In the genomic region with DNA sequence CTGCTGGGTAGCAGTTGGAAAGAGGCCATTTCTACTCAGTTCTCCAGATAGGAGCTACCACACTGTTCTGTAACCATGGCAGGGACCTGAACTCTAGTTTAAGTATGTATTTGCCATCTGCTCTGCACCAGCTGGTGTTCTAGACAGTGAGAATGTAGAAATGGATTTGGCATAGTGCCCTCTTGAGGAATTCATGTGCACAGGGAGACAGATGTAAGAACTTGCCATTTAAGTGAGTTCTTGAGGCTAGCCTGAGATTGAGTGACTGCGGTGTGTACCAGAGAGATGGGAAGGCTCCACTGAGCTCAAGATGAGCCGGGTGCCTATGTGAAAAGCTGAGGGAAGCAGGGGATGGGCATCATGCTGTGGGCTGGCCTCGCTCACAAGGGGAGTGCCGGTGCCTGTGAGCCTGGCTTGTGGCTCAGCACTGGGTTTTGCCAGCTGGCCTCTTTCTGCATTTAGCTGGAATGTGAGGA, we compare ENCODE assay signal across 7 mouse cellular contexts.
DNase-seq lines count a peak whose midpoint lies in the region; ATAC-seq and TF ChIP-seq lines count a peak whose summit lies in the region.

No protein-coding gene starts in this region.

- H3K27me3 ChIP-seq in myocyte (ENCODE audit: control insufficient read depth, insufficient read depth, insufficient read length): no peaks in the 10 kb centered on the region
- no peaks in the 10 kb centered on the region for H3K27me3 ChIP-seq in liver, embryonic 11.5 days (replicated peaks; ENCODE audit: control insufficient read depth, insufficient read depth, low read length)

- H3K27ac ChIP-seq in liver, embryonic 11.5 days (ENCODE audit: low read depth, low read length): no peak overlapping the region

- peak overlapping the region; percentile 32 for H3K4me2 ChIP-seq in myocyte (ENCODE audit: low read depth)
- H3K4me2 ChIP-seq in liver, embryonic 11.5 days: no peak overlapping the region

- 87% methylated on average over 4 of the region's 4 CpGs for WGBS in liver, embryonic 11.5 days

- no peaks in the 10 kb centered on the region for H3K4me1 ChIP-seq in liver, embryonic 11.5 days (replicated peaks; ENCODE audit: control insufficient read depth, insufficient read depth, low read length)

- ATAC-seq in liver, embryonic 11.5 days (replicated peaks; ENCODE audit: low FRiP score): no peak

- H3K9me3 ChIP-seq in liver, embryonic 11.5 days (ENCODE audit: control insufficient read depth, low read length): no peaks in the 10 kb centered on the region

- no peak overlapping the region for H3K9ac ChIP-seq in liver, embryonic 11.5 days (ENCODE audit: low read depth, low read length)

- no peak overlapping the region for H3K4me3 ChIP-seq in myocyte
- no peak overlapping the region for H3K4me3 ChIP-seq in liver, embryonic 11.5 days (ENCODE audit: low read depth, low read length)

- H3ac ChIP-seq in myocyte (ENCODE audit: control insufficient read depth, insufficient read length): no peak overlapping the region

- H3K36me3 ChIP-seq in myocyte (ENCODE audit: control insufficient read depth, insufficient read depth): no peaks in the 10 kb centered on the region
- no peaks in the 10 kb centered on the region for H3K36me3 ChIP-seq in liver, embryonic 11.5 days (ENCODE audit: control insufficient read depth, insufficient read depth, low read length)

- DNase-seq in MN1 (ENCODE audit: low spot score): peak; percentile 60
- peak; percentile 98 for DNase-seq in brain, adult 2 months (ENCODE audit: low read depth, low spot score)
- peak; percentile 58 to 68 for DNase-seq in frontal cortex, postnatal 14 days (ENCODE audit: low spot score in 2 of 2)
- peak; percentile 95 for DNase-seq in layer of hippocampus, adult 9-11 months
- DNase-seq in urinary bladder, postnatal 25 days (ENCODE audit: low spot score): no peak
- no peak for DNase-seq in liver, embryonic 11.5 days (ENCODE audit: low spot score)

- no peaks in the 10 kb centered on the region for H3K79me2 ChIP-seq in myocyte (ENCODE audit: control insufficient read depth, insufficient read depth)

- TF ChIP-seq POLR2A in myocyte (IDR thresholded peaks at IDR 0.05; ENCODE audit: insufficient read length, low read depth): peak; percentile 27

TF ChIP-seq in myocyte, 11 proteins besides CTCF, POLR2A, EP300 and RAD21:
- peak; percentile 58 to 87 (median 58) for TF ChIP-seq MYOG (IDR thresholded peaks at IDR 0.05; ENCODE audit: control insufficient read depth in 1 of 3, insufficient read depth in 1 of 3, insufficient read length in 2 of 3, low read depth in 2 of 3)
- no peak for TF ChIP-seq MAX (IDR thresholded peaks at IDR 0.05; ENCODE audit: low read depth)
- peak; percentile 10 for TF ChIP-seq TCF3 (IDR thresholded peaks at IDR 0.05; ENCODE audit: insufficient read length, low read depth)
- TF ChIP-seq MYOD1 (IDR thresholded peaks at IDR 0.05; ENCODE audit: control insufficient read depth in 1 of 3, insufficient read length in 2 of 3, low read depth in 2 of 3): peak in 2 of 3 experiments; percentile 6 to 65
- TF ChIP-seq TCF12 (IDR thresholded peaks at IDR 0.05; ENCODE audit: insufficient read depth, poor library complexity, severe bottlenecking): peak; percentile 32

Comparison
In these comparisons a context has a peak if more than half of its experiments do, and no peak if none do; other contexts are left out.
1. DNase-seq: peak in MN1 (single experiment), brain, adult 2 months (single experiment), frontal cortex, postnatal 14 days (2 of 2) and layer of hippocampus, adult 9-11 months (single experiment); none in urinary bladder, postnatal 25 days (single experiment) and liver, embryonic 11.5 days (single experiment).